Comparison of ENCODE assay signal across 18 mouse cellular contexts in the genomic region with DNA sequence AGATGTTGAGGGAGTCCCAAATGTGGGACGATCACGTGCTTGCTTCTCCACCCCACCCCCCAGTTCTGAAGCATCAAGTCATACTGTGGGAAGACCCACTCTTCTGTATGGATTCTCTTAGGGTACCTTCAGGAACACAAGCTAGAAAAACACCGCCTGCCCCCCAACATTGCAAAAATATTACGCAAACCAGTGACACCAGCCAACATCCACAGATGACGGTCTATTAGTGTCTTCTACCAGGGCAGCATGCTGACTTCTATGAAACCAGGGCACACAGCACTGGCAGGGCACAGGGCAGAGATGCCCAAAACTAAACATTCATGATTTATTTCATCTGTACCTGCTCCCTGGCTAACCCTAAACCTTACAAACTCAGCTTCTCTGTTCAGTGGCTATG.
"Had no signal": no experiment of that assay in that cellular context is flagged by ENCODE, and none has a peak within 500 bp of the region (broad histone marks: within the 10 kb centered on the region; RNA-seq: fewer than 3 reads in every experiment).

No protein-coding gene starts in this region.

- H3K4me3 ChIP-seq: heart, adult 2 months; heart, embryonic 13.5 days; heart, embryonic 15.5 days; hindbrain, embryonic 10.5 days; hindbrain, embryonic 12.5 days; kidney, embryonic 15.5 days; layer of hippocampus, adult 2 months; left cerebral cortex, adult 2 months; limb, embryonic 13.5 days; limb, embryonic 15.5 days; liver, embryonic 12.5 days had no signal

- H3K27me3 ChIP-seq: heart, embryonic 13.5 days; heart, embryonic 15.5 days; hindbrain, embryonic 12.5 days; kidney, embryonic 15.5 days; limb, embryonic 13.5 days; limb, embryonic 15.5 days; liver, embryonic 12.5 days had no signal

- H3K4me1 ChIP-seq: heart, embryonic 13.5 days; heart, embryonic 15.5 days; hindbrain, embryonic 10.5 days; hindbrain, embryonic 12.5 days; kidney, embryonic 15.5 days; limb, embryonic 13.5 days; limb, embryonic 15.5 days had no signal

- H3K27ac ChIP-seq: heart, adult 2 months; heart, embryonic 13.5 days; heart, embryonic 15.5 days; hindbrain, embryonic 10.5 days; hindbrain, embryonic 12.5 days; hindbrain, embryonic 14.5 days; kidney, embryonic 15.5 days; kidney, postnatal 0 days; layer of hippocampus, adult 2 months; left cerebral cortex, adult 2 months; limb, embryonic 13.5 days; limb, embryonic 15.5 days; liver, embryonic 12.5 days; liver, embryonic 14.5 days had no signal

- DNase-seq: gastrocnemius, postnatal 10 days; gastrocnemius, postnatal 25 days; heart, adult 2 months; heart, postnatal 14 days; heart, postnatal 4 days had no signal
